Mouse (Mus musculus) forebrain, embryonic 13.5 days (tissue): ENCODE results near the gene Abhd17b. TPM values are rescaled to one million over a fixed set of nuclear protein-coding genes. Genes with fewer than 3 reads are reported as not detected.

Experiments used
- ATAC-seq: fragments of 200-750 bp; cut with Nextera tagmentation; 2 replicates; pipeline ENCODE4 v1.8.0; 2017
- H3K27ac ChIP-seq: fragments of 300-500 bp; sonication (generic); 2 replicates; pipeline ENCODE4 v1.5.1; 2015; ENCODE audit warnings: inconsistent platforms, mild to moderate bottlenecking, moderate library complexity
- H3K27me3 ChIP-seq: fragments of 300-500 bp; sonication (generic); 2 replicates; pipeline ENCODE4 v1.6.1; 2015; ENCODE audit warnings: mild to moderate bottlenecking, inconsistent platforms
- H3K36me3 ChIP-seq: fragments of 300-500 bp; sonication (generic); 2 replicates; pipeline ENCODE4 v1.6.1; 2015; ENCODE audit warnings: mild to moderate bottlenecking, inconsistent platforms; ENCODE audit not compliant: poor library complexity, severe bottlenecking
- H3K4me1 ChIP-seq: fragments of 300-500 bp; sonication (generic); 2 replicates; pipeline ENCODE4 v1.6.1; 2015; ENCODE audit warnings: inconsistent platforms
- H3K4me2 ChIP-seq: fragments of 300-500 bp; sonication (generic); 2 replicates; pipeline ENCODE4 v1.6.1; 2015; ENCODE audit warnings: inconsistent platforms, mild to moderate bottlenecking, moderate library complexity
- H3K4me3 ChIP-seq: fragments of 300-500 bp; sonication (generic); 2 replicates; pipeline ENCODE4 v1.5.1; 2015; ENCODE audit warnings: mild to moderate bottlenecking, inconsistent platforms
- H3K9ac ChIP-seq: fragments of 300-500 bp; sonication (generic); 2 replicates; pipeline ENCODE4 v1.6.1; 2015; ENCODE audit warnings: mild to moderate bottlenecking, inconsistent platforms
- H3K9me3 ChIP-seq: fragments of 300-500 bp; sonication (generic); replicated peaks from 2 replicates; pipeline ENCODE4 v1.6.1; 2016; ENCODE audit warnings: inconsistent platforms
- WGBS: fragments of 180-500 bp; shearing (Covaris S2); methylation state at CpG from one replicate; pipeline ENCODE4 v1.1.7; 2015; 5-methylcytosine and 5-hydroxymethylcytosine counted together
- polyA plus RNA-seq: library from polyadenylated mRNA; unstranded; fragments of >200 nt; fragmentation: Nextera tagmentation; extraction: Ambion mirVana; gene quantifications from 2 replicates; pipeline ENCODE4 v1.2.1, GENCODE M21; 2015

Gene Abhd17b
- polyA plus RNA-seq, 1 experiment from 2014 or later, result 40.0 TPM

DNA sequence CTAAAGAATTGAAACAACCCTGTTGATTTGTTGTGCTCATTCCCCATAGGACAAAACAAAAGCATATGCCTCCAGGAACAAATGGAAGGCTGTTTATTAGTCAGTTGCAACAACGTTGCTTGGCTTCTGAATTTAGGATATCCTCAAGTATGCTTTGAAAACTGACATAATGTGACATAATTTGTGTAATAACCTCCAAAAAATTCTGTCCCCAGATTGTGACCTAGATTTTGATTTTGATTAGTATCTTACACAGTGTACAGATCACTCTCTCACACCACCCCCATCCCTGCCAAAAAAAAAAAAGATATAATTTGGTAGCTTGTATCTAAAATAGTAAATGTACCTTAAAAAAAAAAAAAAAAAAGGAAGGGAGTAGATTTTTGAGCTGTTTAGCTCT, 7.7 kb downstream of the Abhd17b start:
- H3K9me3 ChIP-seq, result no peaks in the 10 kb centered on the region
- H3K4me1 ChIP-seq, result peaks cover 4% of the 10 kb centered on the region; the same call in 1 of the 2 replicates
- no peak overlapping the region for H3K9ac ChIP-seq
- no peaks in the 10 kb centered on the region for H3K36me3 ChIP-seq
- 86% methylated on average over 1 of the region's 1 CpGs for WGBS
- no peak overlapping the region for H3K4me3 ChIP-seq
- ATAC-seq, result no peak
- no peak overlapping the region for H3K4me2 ChIP-seq
- no peaks in the 10 kb centered on the region for H3K27me3 ChIP-seq
- no peak overlapping the region for H3K27ac ChIP-seq

- H3K27me3 ChIP-seq, result no peaks in the 10 kb centered on the region
- no peak overlapping the region for H3K4me2 ChIP-seq
- no peaks in the 10 kb centered on the region for H3K9me3 ChIP-seq
- H3K36me3 ChIP-seq, result no peaks in the 10 kb centered on the region
- whole genome bisulfite sequencing, result 87% methylated on average over 4 of the region's 4 CpGs
- H3K4me1 ChIP-seq, result no peaks in the 10 kb centered on the region
- no peak overlapping the region for H3K27ac ChIP-seq
- H3K4me3 ChIP-seq, result no peak overlapping the region
- ATAC-seq, result no peak
- H3K9ac ChIP-seq, result no peak overlapping the region
Measured at GRCm38 (mm10) chr19:21663756-21664456, 10.9 kb downstream of the Abhd17b start.

DNA sequence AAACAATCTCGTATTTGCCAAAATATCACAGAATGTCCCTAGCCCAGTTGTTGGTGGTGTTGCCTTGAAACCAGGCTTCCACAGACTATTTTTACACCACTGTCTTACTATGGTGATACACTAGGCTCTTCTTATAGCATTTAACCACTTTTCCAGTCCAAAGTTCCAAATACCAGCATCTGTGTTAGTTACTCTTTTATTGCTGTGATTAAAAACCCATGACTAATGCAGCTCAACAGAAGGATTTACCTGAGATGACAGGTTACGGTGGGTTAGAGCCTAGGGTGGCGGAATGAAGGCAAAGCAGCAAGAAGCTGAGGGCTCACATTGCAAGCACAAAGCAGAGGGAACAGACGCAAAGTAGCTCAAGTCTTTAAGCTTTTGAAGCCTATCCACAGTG, 16.7 kb downstream of the Abhd17b start:
- Histone ChIP-seq H3K4me1 (no peaks in the 10 kb centered on the region), H3K27ac (no peak overlapping the region), H3K4me2 (no peak overlapping the region), H3K27me3 (no peaks in the 10 kb centered on the region), H3K36me3 (peaks cover under 1% of the 10 kb centered on the region; the same call in 1 of the 2 replicates), H3K4me3 (no peak overlapping the region), H3K9me3 (peaks cover 3% of the 10 kb centered on the region), H3K9ac (no peak overlapping the region)
- ATAC-seq, result no peak
- 96% methylated on average over 4 of the region's 4 CpGs for WGBS

GRCm38 (mm10) chr19:21674354-21675096, 21.5 kb downstream of the Abhd17b start:
- no peak overlapping the region for H3K4me3 ChIP-seq
- H3K9ac ChIP-seq, result no peak overlapping the region
- H3K9me3 ChIP-seq, result peaks cover 1% of the 10 kb centered on the region; the same call in 1 of the 2 replicates
- H3K36me3 ChIP-seq, result peaks cover 12% of the 10 kb centered on the region; the same call in 1 of the 2 replicates
- no peak overlapping the region for H3K4me2 ChIP-seq
- no peak for ATAC-seq
- no peak overlapping the region for H3K27ac ChIP-seq
- 97% methylated on average over 17 of the region's 17 CpGs for WGBS
- H3K4me1 ChIP-seq, result no peaks in the 10 kb centered on the region
- H3K27me3 ChIP-seq, result no peaks in the 10 kb centered on the region

DNA sequence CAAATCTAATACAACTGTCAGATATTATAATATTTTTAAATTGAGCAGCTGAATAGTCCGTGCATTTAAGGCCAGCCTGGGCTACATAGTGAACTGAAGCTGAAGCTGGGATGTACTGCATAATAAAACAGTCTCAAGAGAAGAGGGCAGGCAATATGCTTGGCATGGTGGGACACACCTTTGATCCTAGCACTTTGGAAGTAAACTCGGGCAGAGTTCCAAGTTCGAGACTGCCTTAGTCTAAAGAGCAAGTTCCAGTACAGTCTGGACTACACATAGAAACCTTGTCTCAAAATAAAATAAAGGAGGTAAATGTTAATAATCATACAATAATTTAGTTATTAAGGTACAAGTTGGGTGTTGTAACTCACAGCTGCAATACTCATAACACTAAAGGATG, 27.1 kb downstream of the Abhd17b start:
- H3K36me3 ChIP-seq, result peaks cover 35% of the 10 kb centered on the region
- no peak overlapping the region for H3K27ac ChIP-seq
- 94% methylated on average over 3 of the region's 3 CpGs for WGBS
- H3K27me3 ChIP-seq, result no peaks in the 10 kb centered on the region
- H3K4me1 ChIP-seq, result no peaks in the 10 kb centered on the region
- no peak overlapping the region for H3K4me3 ChIP-seq
- ATAC-seq, result no peak
- H3K4me2 ChIP-seq, result no peak overlapping the region
- H3K9ac ChIP-seq, result no peak overlapping the region
- no peaks in the 10 kb centered on the region; the same call in 1 of the 2 replicates for H3K9me3 ChIP-seq

- H3K27ac ChIP-seq, result no peak overlapping the region
- no peaks in the 10 kb centered on the region for H3K4me1 ChIP-seq
- no peak overlapping the region for H3K4me3 ChIP-seq
- 97% methylated on average over 10 of the region's 10 CpGs for WGBS
- H3K9me3 ChIP-seq, result no peaks in the 10 kb centered on the region
- ATAC-seq, result no peak
- H3K36me3 ChIP-seq, result peaks cover 37% of the 10 kb centered on the region
- H3K27me3 ChIP-seq, result no peaks in the 10 kb centered on the region
- no peak overlapping the region for H3K4me2 ChIP-seq
- no peak overlapping the region for H3K9ac ChIP-seq
Measured at GRCm38 (mm10) chr19:21680986-21681385, 28.0 kb downstream of the Abhd17b start.

DNA sequence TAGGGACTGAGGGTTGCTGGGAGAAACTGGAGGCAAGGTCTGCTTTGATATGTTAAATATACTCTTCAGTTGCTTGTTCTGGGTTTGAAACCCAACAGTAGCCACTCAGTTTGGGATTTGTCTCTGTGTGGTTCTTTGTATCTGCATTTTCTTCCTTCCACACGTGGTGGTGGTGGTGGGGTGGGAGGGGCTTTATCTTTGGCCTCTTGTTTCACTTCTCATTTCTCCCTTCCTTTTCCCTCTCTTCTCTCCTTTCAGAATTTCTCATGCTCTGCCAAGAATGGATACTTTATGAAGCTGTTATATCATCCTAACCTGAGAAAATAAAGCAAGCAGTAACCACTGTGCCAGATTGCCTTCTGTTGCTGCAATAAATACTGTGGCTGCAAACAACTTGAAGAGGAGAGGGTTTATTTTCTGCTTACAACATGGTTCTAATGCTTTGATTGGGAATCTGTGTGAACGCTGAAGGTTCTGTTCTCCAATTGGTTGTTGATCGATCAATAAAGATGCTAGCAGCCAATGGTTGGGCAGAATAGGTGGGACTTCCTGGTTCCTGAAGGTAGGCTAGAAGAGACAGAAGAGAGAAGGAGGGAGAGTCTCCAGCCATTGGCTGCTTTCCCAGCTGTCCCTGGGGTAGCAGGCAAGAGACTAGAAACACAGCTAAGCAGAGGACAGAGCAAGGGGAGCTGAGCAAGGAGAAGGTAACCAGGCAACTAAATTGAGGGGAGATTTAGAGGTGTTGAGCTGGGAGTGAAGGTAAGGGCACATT, 60.5 kb downstream of the Abhd17b start:
- H3K27ac ChIP-seq, result no peak overlapping the region
- no peak overlapping the region for H3K4me2 ChIP-seq
- WGBS, result 80% methylated on average over 3 of the region's 3 CpGs
- H3K4me1 ChIP-seq, result no peaks in the 10 kb centered on the region
- ATAC-seq, result no peak
- no peaks in the 10 kb centered on the region for H3K36me3 ChIP-seq
- H3K9me3 ChIP-seq, result no peaks in the 10 kb centered on the region
- H3K9ac ChIP-seq, result no peak overlapping the region
- no peak overlapping the region for H3K4me3 ChIP-seq
- no peaks in the 10 kb centered on the region for H3K27me3 ChIP-seq

GRCm38 (mm10) chr19:21714278-21714883, 61.4 kb downstream of the Abhd17b start:
- no peaks in the 10 kb centered on the region for H3K4me1 ChIP-seq
- no peak overlapping the region for H3K9ac ChIP-seq
- no peak overlapping the region for H3K4me3 ChIP-seq
- ATAC-seq, result no peak
- no peak overlapping the region for H3K4me2 ChIP-seq
- no peak overlapping the region for H3K27ac ChIP-seq
- H3K9me3 ChIP-seq, result no peaks in the 10 kb centered on the region
- no peaks in the 10 kb centered on the region for H3K27me3 ChIP-seq
- 87% methylated on average over 10 of the region's 10 CpGs for WGBS
- H3K36me3 ChIP-seq, result no peaks in the 10 kb centered on the region

- Histone ChIP-seq H3K36me3 (no peaks in the 10 kb centered on the region), H3K9me3 (no peaks in the 10 kb centered on the region), H3K4me2 (no peak overlapping the region), H3K9ac (no peak overlapping the region), H3K4me1 (no peaks in the 10 kb centered on the region), H3K27me3 (no peaks in the 10 kb centered on the region), H3K4me3 (no peak overlapping the region), H3K27ac (no peak overlapping the region)
- no peak for ATAC-seq
- 78% methylated on average over 10 of the region's 10 CpGs for WGBS
Measured at GRCm38 (mm10) chr19:21715005-21715442, 62.0 kb downstream of the Abhd17b start.

DNA sequence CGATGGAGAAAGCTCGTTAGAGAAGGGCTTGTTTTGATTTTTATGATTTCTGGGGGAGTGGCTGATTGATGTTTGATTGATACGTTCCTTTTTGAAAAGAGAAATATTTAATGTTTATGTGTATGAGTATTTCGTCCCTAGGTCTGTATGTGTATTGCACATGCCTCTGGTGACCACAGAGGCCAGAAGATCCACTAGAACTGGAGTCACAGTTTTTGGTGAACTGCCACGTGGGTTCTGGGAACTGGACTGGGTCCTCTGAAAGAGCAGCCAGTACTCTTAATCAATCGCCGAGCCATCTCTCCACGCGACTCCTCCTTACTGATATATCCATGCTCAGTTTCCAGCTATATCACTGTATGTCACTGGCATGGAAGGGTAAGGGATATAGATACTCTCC, 62.5 kb downstream of the Abhd17b start:
- H3K36me3 ChIP-seq, result no peaks in the 10 kb centered on the region
- H3K9ac ChIP-seq, result no peak overlapping the region
- no peak for ATAC-seq
- no peaks in the 10 kb centered on the region for H3K4me1 ChIP-seq
- H3K4me3 ChIP-seq, result no peak overlapping the region
- H3K9me3 ChIP-seq, result no peaks in the 10 kb centered on the region
- WGBS, result 88% methylated on average over 9 of the region's 9 CpGs
- H3K27me3 ChIP-seq, result no peaks in the 10 kb centered on the region
- H3K4me2 ChIP-seq, result no peak overlapping the region
- no peak overlapping the region for H3K27ac ChIP-seq

- H3K4me3 ChIP-seq, result no peak overlapping the region
- no peaks in the 10 kb centered on the region for H3K9me3 ChIP-seq
- no peak overlapping the region for H3K27ac ChIP-seq
- H3K36me3 ChIP-seq, result no peaks in the 10 kb centered on the region
- H3K4me1 ChIP-seq, result no peaks in the 10 kb centered on the region
- H3K27me3 ChIP-seq, result no peaks in the 10 kb centered on the region
- ATAC-seq, result no peak
- H3K9ac ChIP-seq, result no peak overlapping the region
- H3K4me2 ChIP-seq, result no peak overlapping the region
- WGBS, result 96% methylated on average over 3 of the region's 3 CpGs
Measured at GRCm38 (mm10) chr19:21716456-21716855, 63.5 kb downstream of the Abhd17b start.

GRCm38 (mm10) chr19:21719206-21719605, 66.2 kb downstream of the Abhd17b start:
- Histone ChIP-seq H3K27me3 (no peaks in the 10 kb centered on the region), H3K4me1 (peaks cover 7% of the 10 kb centered on the region), H3K27ac (no peak overlapping the region), H3K9me3 (0 out of 2 replicates have a peak, but pooled peaks cover 3% of the 10 kb centered on the region), H3K4me2 (no peak overlapping the region), H3K36me3 (no peaks in the 10 kb centered on the region), H3K4me3 (no peak overlapping the region), H3K9ac (no peak overlapping the region)
- ATAC-seq, result no peak
- WGBS, result 93% methylated on average over 3 of the region's 3 CpGs
